ENCODE assay signal across 8 mouse cellular contexts in genomic region chr5:137293282-137293681, GRCm38 (mm10). TPM values are rescaled to one million over a fixed set of nuclear protein-coding genes. Genes with fewer than 3 reads are reported as not detected.
DNase-seq lines count a peak whose midpoint lies in the region; ATAC-seq lines count a peak whose summit lies in the region.

No protein-coding gene starts in this region.

- H3K27ac ChIP-seq in embryonic facial prominence, embryonic 14.5 days (replicated peaks; ENCODE audit: low read depth, low read length), result peak overlapping the region; percentile 89
- H3K27ac ChIP-seq in heart, embryonic 11.5 days (ENCODE audit: low read depth, low read length), result peak overlapping the region; percentile 89
- peak overlapping the region; percentile 97 for H3K27ac ChIP-seq in kidney, embryonic 15.5 days
- H3K27ac ChIP-seq in liver, embryonic 13.5 days, result peak overlapping the region; percentile 100
- H3K27ac ChIP-seq in stomach, embryonic 16.5 days (ENCODE audit: low read length), result peak overlapping the region; percentile 95

- peaks cover 34% of the 10 kb centered on the region for H3K36me3 ChIP-seq in embryonic facial prominence, embryonic 14.5 days (ENCODE audit: control insufficient read depth, insufficient read depth, low read length)
- H3K36me3 ChIP-seq in heart, embryonic 11.5 days (ENCODE audit: control insufficient read depth, insufficient read depth, low read length), result peaks cover 20% of the 10 kb centered on the region
- peaks cover 35% of the 10 kb centered on the region for H3K36me3 ChIP-seq in kidney, embryonic 15.5 days
- peaks cover 43% of the 10 kb centered on the region for H3K36me3 ChIP-seq in liver, embryonic 13.5 days
- peaks cover 26% of the 10 kb centered on the region for H3K36me3 ChIP-seq in stomach, embryonic 16.5 days (ENCODE audit: control insufficient read depth, insufficient read depth, low read length)

- 3% methylated on average over 9 of the region's 15 CpGs for WGBS in embryonic facial prominence, embryonic 14.5 days
- WGBS in heart, embryonic 11.5 days (ENCODE audit: insufficient replicate concordance), result 1% methylated on average over 15 of the region's 15 CpGs
- 0% methylated on average over 15 of the region's 15 CpGs for WGBS in kidney, embryonic 15.5 days
- WGBS in liver, embryonic 13.5 days (ENCODE audit: insufficient replicate concordance), result under 1% methylated on average over 15 of the region's 15 CpGs
- under 1% methylated on average over 14 of the region's 15 CpGs for WGBS in stomach, embryonic 16.5 days

- peaks cover 16% of the 10 kb centered on the region for H3K4me1 ChIP-seq in embryonic facial prominence, embryonic 14.5 days (ENCODE audit: control insufficient read depth, insufficient read depth, low read length)
- H3K4me1 ChIP-seq in heart, embryonic 11.5 days (ENCODE audit: control insufficient read depth, insufficient read depth, low read length), result peaks cover 23% of the 10 kb centered on the region
- H3K4me1 ChIP-seq in kidney, embryonic 15.5 days, result peaks cover 50% of the 10 kb centered on the region
- H3K4me1 ChIP-seq in liver, embryonic 13.5 days (replicated peaks), result peaks cover 80% of the 10 kb centered on the region
- H3K4me1 ChIP-seq in stomach, embryonic 16.5 days (ENCODE audit: control insufficient read depth, insufficient read depth, low read length), result peaks cover 36% of the 10 kb centered on the region

- peak overlapping the region; percentile 83 for H3K9ac ChIP-seq in embryonic facial prominence, embryonic 14.5 days (ENCODE audit: low read depth, low read length)
- peak overlapping the region; percentile 82 for H3K9ac ChIP-seq in heart, embryonic 11.5 days (ENCODE audit: low read depth, low read length)
- peak overlapping the region; percentile 83 for H3K9ac ChIP-seq in kidney, embryonic 15.5 days
- peak overlapping the region; percentile 88 for H3K9ac ChIP-seq in liver, embryonic 13.5 days
- peak overlapping the region; percentile 86 for H3K9ac ChIP-seq in stomach, embryonic 16.5 days (ENCODE audit: low read length)

- peak overlapping the region; percentile 64 for H3K4me3 ChIP-seq in embryonic facial prominence, embryonic 14.5 days (ENCODE audit: low read depth, low read length)
- peak overlapping the region; percentile 51 for H3K4me3 ChIP-seq in heart, embryonic 11.5 days (ENCODE audit: low read depth, low read length)
- H3K4me3 ChIP-seq in kidney, embryonic 15.5 days (replicated peaks), result peak overlapping the region; percentile 61
- H3K4me3 ChIP-seq in liver, embryonic 13.5 days (replicated peaks), result peak overlapping the region; percentile 83
- H3K4me3 ChIP-seq in stomach, embryonic 16.5 days (replicated peaks; ENCODE audit: low read length), result peak overlapping the region; percentile 53

- DNase-seq in A20 (ENCODE audit: low read depth, low spot score), result peak; percentile 83
- DNase-seq in adrenal gland, postnatal 25 days, result peak; percentile 84
- peak; percentile 78 for DNase-seq in embryonic facial prominence, embryonic 14.5 days (ENCODE audit: low spot score)
- peak; percentile 87 for DNase-seq in liver, embryonic 13.5 days
- DNase-seq in naive thymus-derived CD4-positive, alpha-beta T cell, adult 2 months (ENCODE audit: low read depth), result peak; percentile 65

- ATAC-seq in embryonic facial prominence, embryonic 14.5 days (ENCODE audit: low read depth), result peak; percentile 38
- peak; percentile 45 for ATAC-seq in heart, embryonic 11.5 days (replicated peaks; ENCODE audit: insufficient number of reproducible peaks, low FRiP score, low TSS enrichment)
- ATAC-seq in kidney, embryonic 15.5 days (replicated peaks; ENCODE audit: low FRiP score), result peak; percentile 59
- peak; percentile 45 for ATAC-seq in liver, embryonic 13.5 days (ENCODE audit: low read depth)
- peak; percentile 60 for ATAC-seq in stomach, embryonic 16.5 days (ENCODE audit: insufficient read depth, low FRiP score)

- H3K27me3 ChIP-seq in embryonic facial prominence, embryonic 14.5 days (replicated peaks; ENCODE audit: control insufficient read depth, insufficient read depth, low read length), result peaks cover 41% of the 10 kb centered on the region
- peaks cover 35% of the 10 kb centered on the region for H3K27me3 ChIP-seq in heart, embryonic 11.5 days (ENCODE audit: control insufficient read depth, insufficient read depth, low read length)
- H3K27me3 ChIP-seq in kidney, embryonic 15.5 days, result peaks cover 42% of the 10 kb centered on the region
- H3K27me3 ChIP-seq in liver, embryonic 13.5 days, result peaks cover 7% of the 10 kb centered on the region
- peaks cover 20% of the 10 kb centered on the region for H3K27me3 ChIP-seq in stomach, embryonic 16.5 days (ENCODE audit: control insufficient read depth, insufficient read depth, low read length)

- peak overlapping the region; percentile 100 for H3K4me2 ChIP-seq in embryonic facial prominence, embryonic 14.5 days (ENCODE audit: low read depth, low read length)
- peak overlapping the region; percentile 96 for H3K4me2 ChIP-seq in heart, embryonic 11.5 days
- H3K4me2 ChIP-seq in kidney, embryonic 15.5 days, result peak overlapping the region; percentile 98
- peak overlapping the region; percentile 100 for H3K4me2 ChIP-seq in liver, embryonic 13.5 days
- peak overlapping the region; percentile 93 for H3K4me2 ChIP-seq in stomach, embryonic 16.5 days (ENCODE audit: low read depth, low read length)

- no peaks in the 10 kb centered on the region for H3K9me3 ChIP-seq in embryonic facial prominence, embryonic 14.5 days (ENCODE audit: control insufficient read depth, low read length)
- no peaks in the 10 kb centered on the region for H3K9me3 ChIP-seq in heart, embryonic 11.5 days (replicated peaks; ENCODE audit: control insufficient read depth, low read length)
- H3K9me3 ChIP-seq in kidney, embryonic 15.5 days (replicated peaks), result no peaks in the 10 kb centered on the region
- H3K9me3 ChIP-seq in liver, embryonic 13.5 days (replicated peaks), result no peaks in the 10 kb centered on the region
- H3K9me3 ChIP-seq in stomach, embryonic 16.5 days (replicated peaks; ENCODE audit: control insufficient read depth, low read length), result no peaks in the 10 kb centered on the region

RNA-seq across cellular contexts. Expression of gene Ufsp1, which starts 1.1 kb away (rescaled TPM):
- 9.6 and 12.1 TPM in 2 replicates for total RNA-seq in adrenal gland, postnatal 25 days (2021)
- 11.1 and 12.3 TPM in 2 replicates for polyA plus RNA-seq in embryonic facial prominence, embryonic 14.5 days (2014; fragmentation: Nextera tagmentation; extraction: Ambion mirVana)
- polyA plus RNA-seq in heart, embryonic 11.5 days (2014; fragmentation: Nextera tagmentation; extraction: Ambion mirVana), result 9.1 and 10.3 TPM in 2 replicates
- polyA plus RNA-seq in kidney, embryonic 15.5 days (2015; fragmentation: Nextera tagmentation; extraction: Ambion mirVana), result 5.9 and 7.3 TPM in 2 replicates
- polyA plus RNA-seq in liver, embryonic 13.5 days (2015; fragmentation: Nextera tagmentation; extraction: Ambion mirVana), result 8.4 TPM in 2 replicates
- 7.3 and 8.6 TPM in 2 replicates for polyA plus RNA-seq in stomach, embryonic 16.5 days (2015; fragmentation: Nextera tagmentation; extraction: Ambion mirVana)

RNA-seq across cellular contexts. Expression of gene Ache, which starts 6.0 kb away (rescaled TPM):
- 6.7 and 10.9 TPM in 2 replicates for total RNA-seq in adrenal gland, postnatal 25 days (2021)
- polyA plus RNA-seq in embryonic facial prominence, embryonic 14.5 days (2014; fragmentation: Nextera tagmentation; extraction: Ambion mirVana), result 29.6 and 33.0 TPM in 2 replicates
- polyA plus RNA-seq in heart, embryonic 11.5 days (2014; fragmentation: Nextera tagmentation; extraction: Ambion mirVana), result 20.3 and 22.2 TPM in 2 replicates
- 2.7 and 3.6 TPM in 2 replicates for polyA plus RNA-seq in kidney, embryonic 15.5 days (2015; fragmentation: Nextera tagmentation; extraction: Ambion mirVana)
- 15.9 and 16.6 TPM in 2 replicates for polyA plus RNA-seq in liver, embryonic 13.5 days (2015; fragmentation: Nextera tagmentation; extraction: Ambion mirVana)
- polyA plus RNA-seq in stomach, embryonic 16.5 days (2015; fragmentation: Nextera tagmentation; extraction: Ambion mirVana), result 9.8 and 10.8 TPM in 2 replicates

RNA-seq across cellular contexts. Expression of gene Srrt, which starts 14.2 kb away (rescaled TPM):
- total RNA-seq in adrenal gland, postnatal 25 days (2021), result 164 and 195 TPM in 2 replicates
- 101 and 105 TPM in 2 replicates for polyA plus RNA-seq in embryonic facial prominence, embryonic 14.5 days (2014; fragmentation: Nextera tagmentation; extraction: Ambion mirVana)
- polyA plus RNA-seq in heart, embryonic 11.5 days (2014; fragmentation: Nextera tagmentation; extraction: Ambion mirVana), result 92.0 and 96.9 TPM in 2 replicates
- 141 and 158 TPM in 2 replicates for polyA plus RNA-seq in kidney, embryonic 15.5 days (2015; fragmentation: Nextera tagmentation; extraction: Ambion mirVana)
- polyA plus RNA-seq in liver, embryonic 13.5 days (2015; fragmentation: Nextera tagmentation; extraction: Ambion mirVana), result 86.7 and 102 TPM in 2 replicates
- polyA plus RNA-seq in stomach, embryonic 16.5 days (2015; fragmentation: Nextera tagmentation; extraction: Ambion mirVana), result 113 and 116 TPM in 2 replicates

RNA-seq across cellular contexts. Expression of gene Trip6, which starts 20.9 kb away (rescaled TPM):
- total RNA-seq in adrenal gland, postnatal 25 days (2021), result 32.3 and 40.8 TPM in 2 replicates
- polyA plus RNA-seq in embryonic facial prominence, embryonic 14.5 days (2014; fragmentation: Nextera tagmentation; extraction: Ambion mirVana), result 72.3 and 88.9 TPM in 2 replicates
- 36.7 and 41.1 TPM in 2 replicates for polyA plus RNA-seq in heart, embryonic 11.5 days (2014; fragmentation: Nextera tagmentation; extraction: Ambion mirVana)
- polyA plus RNA-seq in kidney, embryonic 15.5 days (2015; fragmentation: Nextera tagmentation; extraction: Ambion mirVana), result 77.9 and 87.5 TPM in 2 replicates
- 10.1 and 10.6 TPM in 2 replicates for polyA plus RNA-seq in liver, embryonic 13.5 days (2015; fragmentation: Nextera tagmentation; extraction: Ambion mirVana)
- 77.6 and 77.8 TPM in 2 replicates for polyA plus RNA-seq in stomach, embryonic 16.5 days (2015; fragmentation: Nextera tagmentation; extraction: Ambion mirVana)

RNA-seq across cellular contexts. Expression of gene Slc12a9, which starts 40.1 kb away (rescaled TPM):
- total RNA-seq in adrenal gland, postnatal 25 days (2021), result 9.2 and 17.7 TPM in 2 replicates
- polyA plus RNA-seq in embryonic facial prominence, embryonic 14.5 days (2014; fragmentation: Nextera tagmentation; extraction: Ambion mirVana), result 8.6 and 8.8 TPM in 2 replicates
- 5.1 and 5.6 TPM in 2 replicates for polyA plus RNA-seq in heart, embryonic 11.5 days (2014; fragmentation: Nextera tagmentation; extraction: Ambion mirVana)
- 14.2 and 16.0 TPM in 2 replicates for polyA plus RNA-seq in kidney, embryonic 15.5 days (2015; fragmentation: Nextera tagmentation; extraction: Ambion mirVana)
- 2.8 and 3.2 TPM in 2 replicates for polyA plus RNA-seq in liver, embryonic 13.5 days (2015; fragmentation: Nextera tagmentation; extraction: Ambion mirVana)
- 12.6 and 13.7 TPM in 2 replicates for polyA plus RNA-seq in stomach, embryonic 16.5 days (2015; fragmentation: Nextera tagmentation; extraction: Ambion mirVana)

Comparison
In these comparisons a context has a peak if more than half of its experiments do, and no peak if none do; other contexts are left out.
1. Peak in every context shown above with its lines: DNase-seq, ATAC-seq, H3K4me3 ChIP-seq and H3K27ac ChIP-seq.